Mouse (Mus musculus) G1E (cell line): ENCODE data around the gene Med13l.

Experiments used
- CTCF ChIP-seq: IDR thresholded peaks from 2 replicates; pipeline ENCODE4 v1.5.1; 2012; ENCODE audit warnings: low read depth, low read length, inconsistent platforms, mixed read lengths
- GATA1 ChIP-seq: IDR thresholded peaks from 2 replicates; pipeline ENCODE4 v1.6.1; 2012; ENCODE audit warnings: borderline replicate concordance, low read length, inconsistent platforms, mixed read lengths
- POLR2AphosphoS5 ChIP-seq: IDR thresholded peaks from 2 replicates; pipeline ENCODE4 v1.6.1; 2012; ENCODE audit warnings: low read depth, low read length, inconsistent platforms; ENCODE audit not compliant: insufficient replicate concordance

DNA sequence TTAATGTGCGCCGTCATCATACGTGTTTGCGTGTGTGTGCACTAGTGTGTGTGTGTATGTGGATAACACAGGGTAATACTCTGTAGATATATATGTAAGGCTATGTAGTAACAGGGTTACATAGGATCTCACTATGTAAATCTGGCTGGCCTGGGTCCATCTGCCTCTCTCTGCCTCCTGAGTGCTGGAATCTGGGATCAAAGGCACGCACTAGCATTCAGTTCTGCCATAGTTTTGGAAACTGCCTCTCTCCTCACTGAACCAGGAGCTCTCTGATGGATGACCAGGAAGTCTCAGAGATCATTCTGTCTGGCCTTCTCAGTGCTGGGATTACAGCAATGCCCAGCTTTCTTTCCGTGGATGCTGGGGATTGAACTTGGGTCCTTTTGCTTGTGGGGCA lies 44.4 kb upstream of the Med13l start:
- TF ChIP-seq CTCF = no peak
- no peak for TF ChIP-seq GATA1
- no peak for TF ChIP-seq POLR2AphosphoS5
